Mouse (Mus musculus): ENCODE results near the gene Akap10. TPM values are rescaled to one million over a fixed set of nuclear protein-coding genes. Genes with fewer than 3 reads are reported as not detected.
A peak's percentile ranks its signal among the peaks of the same experiment; 100 is the strongest.
"Not testable (repeated sequence)": the region's sequence is repeated elsewhere in the genome, so short reads cannot be mapped to it uniquely, and the experiment has no call there.

The Akap10 gene
- 18.4 and 19.6 TPM in 2 replicates for polyA plus RNA-seq (2016; fragmentation: Nextera tagmentation; extraction: Ambion mirVana)

GRCm38 (mm10) chr11:61930098-61930517, at the start of gene Akap10:
Gene Akap10 (minus strand): TSS chr11:61930252.
- Histone ChIP-seq H3K9me3 (no peaks in the 10 kb centered on the region), H3K4me3 (replicated peaks) (peak within 1 kb of the TSS; percentile 88), H3K27ac (peak within 1 kb of the TSS; percentile 95), H3K9ac (peak within 1 kb of the TSS; percentile 92), H3K27me3 (no peaks in the 10 kb centered on the region), H3K36me3 (replicated peaks) (no peaks in the 10 kb centered on the region), H3K4me2 (peak within 1 kb of the TSS; percentile 71), H3K4me1 (peaks cover 19% of the 10 kb centered on the region)
- 0% methylated on average over 42 of the region's 43 CpGs for WGBS
- peak; percentile 95 for ATAC-seq (ENCODE audit: low FRiP score)

- H3K4me1 ChIP-seq, result peaks cover 4% of the 10 kb centered on the region; the same call in 1 of the 2 replicates
- no peak overlapping the region for H3K4me2 ChIP-seq
- no peak overlapping the region for H3K9ac ChIP-seq
- no peaks in the 10 kb centered on the region for H3K27me3 ChIP-seq
- H3K27ac ChIP-seq, result no peak overlapping the region
- H3K36me3 ChIP-seq (replicated peaks), result no peaks in the 10 kb centered on the region
- no peak overlapping the region for H3K4me3 ChIP-seq (replicated peaks)
- H3K9me3 ChIP-seq, result no peaks in the 10 kb centered on the region
- 84% methylated on average over 1 of the region's 1 CpGs for WGBS
- ATAC-seq (ENCODE audit: low FRiP score), result no peak
Observed at GRCm38 (mm10) chr11:61975783-61976182, 45.7 kb upstream of the Akap10 start.

GRCm38 (mm10) chr11:61974106-61974707, 44.2 kb upstream of the Akap10 start:
- WGBS, result 76% methylated on average over 13 of the region's 13 CpGs

GRCm38 (mm10) chr11:61971441-61972221, 41.6 kb upstream of the Akap10 start:
- WGBS, result 72% methylated on average over 7 of the region's 7 CpGs
- no peaks in the 10 kb centered on the region for H3K9me3 ChIP-seq
- no peak for ATAC-seq (ENCODE audit: low FRiP score)
- no peak overlapping the region for H3K27ac ChIP-seq
- H3K4me2 ChIP-seq, result no peak overlapping the region
- H3K9ac ChIP-seq, result no peak overlapping the region
- no peak overlapping the region for H3K4me3 ChIP-seq (replicated peaks)
- H3K27me3 ChIP-seq, result no peaks in the 10 kb centered on the region
- no peaks in the 10 kb centered on the region for H3K36me3 ChIP-seq (replicated peaks)
- H3K4me1 ChIP-seq, result peaks cover 4% of the 10 kb centered on the region; the same call in 1 of the 2 replicates

More at GRCm38 (mm10) chr11:61974106-61974707, 44.2 kb upstream of the Akap10 start:
- H3K4me3 ChIP-seq (replicated peaks), result no peak overlapping the region
- no peaks in the 10 kb centered on the region for H3K36me3 ChIP-seq (replicated peaks)
- H3K9ac ChIP-seq, result no peak overlapping the region
- H3K4me2 ChIP-seq, result no peak overlapping the region
- no peak overlapping the region for H3K27ac ChIP-seq
- H3K9me3 ChIP-seq, result no peaks in the 10 kb centered on the region
- H3K4me1 ChIP-seq, result peaks cover 4% of the 10 kb centered on the region; the same call in 1 of the 2 replicates
- no peaks in the 10 kb centered on the region for H3K27me3 ChIP-seq
- no peak for ATAC-seq (ENCODE audit: low FRiP score)

GRCm38 (mm10) chr11:61970901-61971300, 40.8 kb upstream of the Akap10 start:
- H3K4me1 ChIP-seq, result peaks cover 4% of the 10 kb centered on the region; the same call in 1 of the 2 replicates
- H3K9ac ChIP-seq, result no peak overlapping the region
- no peak for ATAC-seq (ENCODE audit: low FRiP score)
- no peaks in the 10 kb centered on the region for H3K36me3 ChIP-seq (replicated peaks)
- H3K9me3 ChIP-seq, result no peaks in the 10 kb centered on the region
- H3K4me3 ChIP-seq (replicated peaks), result no peak overlapping the region
- H3K27me3 ChIP-seq, result no peaks in the 10 kb centered on the region
- H3K27ac ChIP-seq, result no peak overlapping the region
- 71% methylated on average over 5 of the region's 5 CpGs for WGBS
- H3K4me2 ChIP-seq, result no peak overlapping the region

GRCm38 (mm10) chr11:61968875-61969274, 38.8 kb upstream of the Akap10 start:
- no peak for ATAC-seq (ENCODE audit: low FRiP score)
- H3K36me3 ChIP-seq (replicated peaks), result no peaks in the 10 kb centered on the region
- H3K4me1 ChIP-seq, result no peaks in the 10 kb centered on the region
- H3K4me2 ChIP-seq, result no peak overlapping the region
- no peak overlapping the region for H3K9ac ChIP-seq
- 95% methylated on average over 2 of the region's 2 CpGs for WGBS
- H3K4me3 ChIP-seq (replicated peaks), result no peak overlapping the region
- no peaks in the 10 kb centered on the region for H3K9me3 ChIP-seq
- no peaks in the 10 kb centered on the region for H3K27me3 ChIP-seq
- no peak overlapping the region for H3K27ac ChIP-seq

GRCm38 (mm10) chr11:61967034-61967433, 37.0 kb upstream of the Akap10 start:
- Histone ChIP-seq H3K27ac (no peak overlapping the region), H3K27me3 (no peaks in the 10 kb centered on the region), H3K9ac (no peak overlapping the region), H3K4me3 (replicated peaks) (no peak overlapping the region), H3K4me2 (no peak overlapping the region), H3K9me3 (no peaks in the 10 kb centered on the region), H3K4me1 (no peaks in the 10 kb centered on the region), H3K36me3 (replicated peaks) (no peaks in the 10 kb centered on the region)
- 85% methylated on average over 8 of the region's 8 CpGs for WGBS
- ATAC-seq (ENCODE audit: low FRiP score), result no peak

DNA sequence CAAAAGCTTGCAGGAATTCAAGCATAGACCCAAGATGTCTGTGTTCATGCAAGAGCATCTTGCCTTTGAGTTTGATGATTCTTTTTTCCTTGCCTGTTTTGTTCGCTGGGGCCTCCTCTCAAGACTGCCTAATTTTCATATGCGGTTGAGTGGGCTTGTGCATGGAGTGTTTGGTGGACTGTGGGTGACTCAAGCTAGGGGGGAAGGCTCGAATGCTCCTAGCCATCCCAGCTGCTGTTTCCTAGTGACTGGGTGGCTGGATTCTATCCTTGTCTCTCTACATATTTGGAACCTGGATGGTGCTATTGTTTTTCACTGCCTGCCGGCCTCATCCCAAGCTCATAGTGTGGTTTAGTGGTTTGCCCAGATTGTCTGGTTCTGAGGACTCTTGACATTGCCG, 34.6 kb upstream of the Akap10 start:
- no peaks in the 10 kb centered on the region for H3K36me3 ChIP-seq (replicated peaks)
- no peak overlapping the region for H3K4me3 ChIP-seq (replicated peaks)
- ATAC-seq (ENCODE audit: low FRiP score), result no peak
- 86% methylated on average over 5 of the region's 5 CpGs for WGBS
- peaks cover 5% of the 10 kb centered on the region; the same call in 1 of the 2 replicates for H3K27me3 ChIP-seq
- H3K9ac ChIP-seq, result no peak overlapping the region
- no peak overlapping the region for H3K4me2 ChIP-seq
- no peaks in the 10 kb centered on the region for H3K4me1 ChIP-seq
- no peak overlapping the region for H3K27ac ChIP-seq
- no peaks in the 10 kb centered on the region for H3K9me3 ChIP-seq

DNA sequence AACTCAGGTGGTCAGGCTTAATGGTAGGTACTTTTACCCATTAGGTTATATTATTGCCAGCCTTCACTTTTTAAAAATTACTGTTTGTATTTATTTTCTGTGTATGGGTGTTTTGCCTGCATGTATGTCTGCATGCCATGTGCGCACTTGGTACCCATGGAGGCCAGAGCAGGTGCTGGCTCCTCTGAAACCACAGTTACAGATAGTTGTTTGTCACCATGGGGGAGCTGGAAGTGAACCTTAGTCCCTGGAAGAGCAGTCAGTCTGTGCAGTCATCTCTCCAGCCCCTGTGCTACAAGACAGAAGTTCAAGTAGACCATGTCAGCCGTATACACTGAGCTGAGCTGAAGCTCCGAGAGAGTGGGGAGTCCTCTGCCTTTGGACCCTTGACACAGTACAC, 33.1 kb upstream of the Akap10 start:
- WGBS, result 81% methylated on average over 3 of the region's 3 CpGs
- H3K9me3 ChIP-seq, result no peaks in the 10 kb centered on the region
- ATAC-seq (ENCODE audit: low FRiP score), result no peak

GRCm38 (mm10) chr11:61962684-61963083, 32.6 kb upstream of the Akap10 start:
- Histone ChIP-seq H3K4me3 (replicated peaks) (no peak overlapping the region), H3K27ac (no peak overlapping the region), H3K27me3 (peaks cover 18% of the 10 kb centered on the region), H3K9ac (no peak overlapping the region), H3K36me3 (replicated peaks) (no peaks in the 10 kb centered on the region), H3K4me1 (no peaks in the 10 kb centered on the region), H3K4me2 (no peak overlapping the region), H3K9me3 (no peaks in the 10 kb centered on the region)
- WGBS, result 89% methylated on average over 6 of the region's 6 CpGs
- ATAC-seq (ENCODE audit: low FRiP score), result no peak

More for the DNA sequence above, 33.1 kb upstream of the Akap10 start:
- Histone ChIP-seq H3K27ac (no peak overlapping the region), H3K27me3 (peaks cover 13% of the 10 kb centered on the region; the same call in 1 of the 2 replicates), H3K4me2 (no peak overlapping the region), H3K36me3 (replicated peaks) (no peaks in the 10 kb centered on the region), H3K9ac (no peak overlapping the region), H3K4me3 (replicated peaks) (no peak overlapping the region), H3K4me1 (no peaks in the 10 kb centered on the region)

- Histone ChIP-seq H3K27ac (no peak overlapping the region), H3K9me3 (no peaks in the 10 kb centered on the region), H3K9ac (no peak overlapping the region), H3K4me3 (replicated peaks) (no peak overlapping the region), H3K4me2 (no peak overlapping the region), H3K36me3 (replicated peaks) (no peaks in the 10 kb centered on the region), H3K4me1 (no peaks in the 10 kb centered on the region; the same call in 1 of the 2 replicates), H3K27me3 (peaks cover 26% of the 10 kb centered on the region)
- WGBS, result 88% methylated on average over 2 of the region's 2 CpGs
- ATAC-seq (ENCODE audit: low FRiP score), result no peak
Observed at GRCm38 (mm10) chr11:61960096-61960495, 30.0 kb upstream of the Akap10 start.

- H3K36me3 ChIP-seq (replicated peaks); H3K9me3 ChIP-seq; H3K4me3 ChIP-seq (replicated peaks); H3K4me1 ChIP-seq; H3K27ac ChIP-seq; H3K4me2 ChIP-seq; ATAC-seq (ENCODE audit: low FRiP score); H3K9ac ChIP-seq: not testable (repeated sequence)
- peaks cover 26% of the 10 kb centered on the region for H3K27me3 ChIP-seq
- 66% methylated on average over 6 of the region's 6 CpGs for WGBS
Observed at GRCm38 (mm10) chr11:61958706-61959105, 28.7 kb upstream of the Akap10 start.

Data from forebrain, embryonic 12.5 days (tissue).